Mouse (Mus musculus): Measurements from ENCODE around the gene Prkar2b.

GRCm38 (mm10) chr12:32077403-32077802 lies 16.3 kb upstream of the Prkar2b start:
- no peak for TF ChIP-seq POLR2A (IDR thresholded peaks at IDR 0.05; ENCODE audit: insufficient read length, low read depth)
- TF ChIP-seq MAX (IDR thresholded peaks at IDR 0.05; ENCODE audit: low read depth) = no peak
